Mouse (Mus musculus) left cerebral cortex, postnatal 4 days (tissue): ENCODE measurements around the gene Hlf. TPM values are rescaled to one million over a fixed set of nuclear protein-coding genes. Genes with fewer than 3 reads are reported as not detected.

ENCODE experiments used
- DNase-seq: peaks from one replicate; pipeline ENCODE4 v3.0.0-alpha.2; 2022
- intact Hi-C: fragments of 180-260 bp; cut with DNase I; formaldehyde crosslinking; loops from one replicate; pipeline ENCODE4 v1.15.1; 2025
- total RNA-seq, 2 experiments: library from RNA; stranded (reverse); gene quantifications; 2 replicates each; pipeline ENCODE4 v1.2.3; 2021

The Hlf gene
- 10 to 100 TPM; 24.6 to 26.3 TPM for total RNA-seq

DNA sequence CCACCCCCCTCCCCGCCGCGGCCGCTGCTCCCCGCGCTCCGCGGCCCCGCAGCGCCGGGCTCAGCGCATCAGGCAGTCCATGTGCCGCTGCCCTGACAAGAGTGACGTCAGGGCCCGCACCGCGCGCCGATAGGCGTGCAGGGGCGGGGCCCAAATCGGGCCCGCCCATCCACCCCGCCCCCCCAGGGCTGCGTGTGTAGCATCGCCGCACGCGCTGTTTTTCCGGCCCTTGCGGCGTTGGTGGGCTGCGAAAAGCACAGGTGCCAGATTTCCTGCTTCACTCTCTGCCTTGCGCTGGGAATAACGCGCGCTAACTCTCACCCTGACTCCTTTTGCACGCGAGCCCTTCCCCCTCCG is at the start of gene Hlf:
Hlf (minus strand) TSS at position 79 of the 357 bp plus-strand sequence.
- peak; percentile 94 for DNase-seq
- intact Hi-C loops: no loop called here

DNA sequence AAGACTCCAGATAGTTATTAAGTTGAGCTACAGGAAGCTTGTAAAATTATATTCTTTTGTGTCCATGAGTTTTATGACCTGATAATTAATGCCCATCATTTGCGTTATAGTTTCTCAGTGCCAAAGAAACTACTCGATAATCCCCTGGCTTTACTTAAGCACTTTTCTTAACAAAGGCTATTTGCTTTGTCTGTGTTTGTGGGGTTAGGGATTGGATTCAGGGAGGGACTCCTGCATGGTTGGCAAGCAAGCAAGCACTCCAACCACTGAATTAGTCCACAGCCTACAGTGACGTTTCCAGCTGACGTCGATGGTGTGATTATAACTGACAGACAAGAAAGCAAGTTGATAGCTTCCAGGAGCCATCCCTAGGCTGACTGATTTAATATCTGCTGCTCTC is 48.1 kb upstream of the Hlf start:
- intact Hi-C loops: no loop called here
- no peak for DNase-seq

DNA sequence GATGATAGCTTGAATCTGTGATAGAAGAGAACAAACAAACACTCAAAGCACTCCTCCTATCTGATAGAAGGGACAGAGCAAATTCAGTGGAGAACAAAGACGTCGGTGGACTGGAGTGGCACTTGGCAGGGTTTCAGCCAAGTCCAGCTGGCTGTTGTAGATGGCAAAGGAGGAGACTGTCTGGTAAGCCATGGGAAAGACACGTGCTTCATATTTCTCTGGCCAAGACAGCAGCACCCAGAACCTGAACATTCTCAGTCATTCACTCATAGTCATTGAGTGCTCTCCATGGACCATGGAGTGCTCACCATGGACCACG is 34.5 kb upstream of the Hlf start:
- peak; percentile 24 for DNase-seq
- intact Hi-C loops: no loop called here

DNA sequence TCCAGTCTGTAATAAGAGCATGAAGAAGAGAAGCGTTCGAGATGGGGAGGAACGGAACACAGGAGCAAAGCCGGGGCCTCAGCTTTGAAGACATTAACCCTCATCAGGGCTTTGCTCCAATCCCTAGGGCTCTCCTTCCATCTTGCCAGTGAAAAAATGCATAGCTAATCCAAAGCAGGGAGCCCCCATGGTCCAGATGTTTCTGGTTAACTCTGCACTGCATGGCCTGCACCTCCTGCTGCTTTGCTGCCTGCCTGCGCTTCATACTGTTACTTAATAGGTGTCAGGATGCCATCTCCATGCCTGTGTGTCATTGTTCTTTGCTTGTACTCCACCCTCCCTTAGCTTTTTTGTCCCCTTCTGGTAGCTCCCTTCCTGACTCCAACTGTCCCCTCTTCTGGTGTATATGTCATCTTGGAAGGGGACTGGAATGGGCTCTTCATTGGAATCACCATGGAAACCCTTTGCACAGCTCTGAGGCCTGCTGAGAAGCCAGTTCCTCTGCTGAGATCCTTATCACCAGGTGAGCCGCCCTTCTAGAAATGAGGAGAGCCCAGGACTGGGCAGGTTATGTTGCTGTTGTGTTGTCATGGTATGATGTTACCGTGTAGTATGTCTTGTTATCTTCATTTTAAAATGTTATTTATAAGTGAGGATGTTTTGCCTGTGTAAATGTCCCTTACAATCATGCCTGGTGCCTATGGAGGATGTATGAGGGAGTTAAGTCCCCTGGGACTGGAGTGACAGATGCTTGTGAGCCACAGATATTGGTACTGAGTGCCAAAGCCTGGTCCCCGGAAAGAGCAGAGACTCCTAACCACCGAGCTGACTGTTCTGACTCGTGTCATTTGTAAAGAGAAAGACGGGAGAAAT is 33.9 kb upstream of the Hlf start:
- DNase-seq: peak; percentile 23
- intact Hi-C loops: no loop called here

DNA sequence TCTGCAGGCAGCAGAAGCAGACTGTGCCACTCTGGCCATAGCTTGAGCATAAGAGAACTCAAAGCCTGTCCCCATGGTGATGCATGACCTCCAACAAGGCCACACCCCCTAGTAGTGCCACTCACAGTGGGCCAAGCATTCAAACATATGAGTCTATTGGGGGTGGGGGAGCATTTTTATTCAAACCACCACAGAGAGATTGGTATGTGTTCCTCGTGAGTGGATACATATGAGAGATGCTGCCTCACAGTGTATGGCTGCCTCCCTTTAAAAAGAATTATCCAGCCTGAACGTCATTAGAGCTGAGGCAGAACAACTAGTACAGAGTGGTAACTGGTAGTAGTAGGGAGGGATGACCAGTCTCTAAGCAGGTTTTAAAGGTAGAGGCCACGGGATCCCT is 33.2 kb upstream of the Hlf start:
- no peak for DNase-seq
- intact Hi-C loops: no loop called here

DNA sequence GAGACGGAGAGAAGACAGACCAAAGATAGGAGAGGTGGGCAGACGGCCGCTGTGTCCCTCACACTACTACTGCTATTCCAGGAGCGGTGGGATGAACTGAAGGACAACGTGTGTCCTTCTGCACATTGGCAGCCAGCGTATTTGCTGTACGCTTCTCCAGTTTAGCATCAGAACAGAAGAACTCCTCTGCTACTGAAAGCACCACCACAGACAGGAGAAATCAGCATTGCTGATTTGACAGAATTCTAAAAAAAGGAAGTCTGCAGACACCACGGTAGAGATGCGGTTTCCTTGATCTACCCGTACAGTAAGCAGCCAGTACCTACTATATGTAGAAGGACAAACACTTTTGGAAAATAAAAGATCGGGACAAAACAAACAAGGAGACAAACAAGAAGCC is 29.0 kb upstream of the Hlf start:
- DNase-seq: no peak
- intact Hi-C loops: loop anchor here (10.0 kb wide), 1 partner anchor 185 kb away; no protein-coding TSS in a partner anchor

DNA sequence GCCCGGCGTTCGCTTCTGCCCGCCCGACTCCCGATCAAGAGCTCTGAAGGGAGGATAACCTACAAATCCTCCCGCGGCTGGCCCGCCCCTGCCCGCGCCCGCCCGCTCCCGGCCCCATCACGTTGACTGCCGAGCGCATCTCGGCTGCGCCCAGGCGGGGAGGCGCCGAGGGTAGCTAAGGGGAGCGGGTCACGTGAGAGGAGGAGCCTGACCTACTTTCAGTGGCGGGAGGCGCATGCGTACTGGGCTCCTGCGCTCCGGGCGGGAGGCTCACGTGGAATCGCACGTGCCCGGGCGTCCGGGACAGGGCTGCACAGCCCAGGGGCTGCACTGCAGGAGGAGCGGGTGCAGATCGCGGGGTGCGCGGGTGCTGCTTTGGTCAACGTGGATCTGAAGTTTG is 27.2 kb upstream of the Hlf start:
- peak; percentile 98 for DNase-seq

DNA sequence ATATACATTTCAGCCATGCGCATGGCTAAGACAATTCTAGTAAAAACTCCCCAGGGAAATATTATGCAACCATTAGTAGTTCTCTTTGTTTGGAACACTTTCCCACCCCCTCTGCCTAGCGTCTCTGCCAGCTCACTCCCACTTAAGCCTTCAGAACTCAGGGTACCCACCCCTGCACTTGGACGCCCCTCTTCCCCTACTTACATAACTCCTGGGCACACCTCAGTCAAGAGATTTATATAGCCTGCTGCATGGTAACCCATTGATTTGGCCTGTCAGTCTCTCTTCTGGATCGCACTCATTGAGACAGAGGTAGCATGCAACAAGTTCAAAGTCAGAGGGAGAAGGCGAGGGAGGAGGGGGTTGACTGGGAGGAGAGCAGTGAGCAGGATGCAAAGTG is 26.3 kb upstream of the Hlf start:
- no peak for DNase-seq
- intact Hi-C loops: loop anchor here (10.0 kb wide), 1 partner anchor 188 kb away; no protein-coding TSS in a partner anchor

More for the DNA sequence above, 27.2 kb upstream of the Hlf start:
- intact Hi-C loops: loop anchor here (10.0 kb wide), 1 partner anchor 187 kb away; no protein-coding TSS in a partner anchor

DNA sequence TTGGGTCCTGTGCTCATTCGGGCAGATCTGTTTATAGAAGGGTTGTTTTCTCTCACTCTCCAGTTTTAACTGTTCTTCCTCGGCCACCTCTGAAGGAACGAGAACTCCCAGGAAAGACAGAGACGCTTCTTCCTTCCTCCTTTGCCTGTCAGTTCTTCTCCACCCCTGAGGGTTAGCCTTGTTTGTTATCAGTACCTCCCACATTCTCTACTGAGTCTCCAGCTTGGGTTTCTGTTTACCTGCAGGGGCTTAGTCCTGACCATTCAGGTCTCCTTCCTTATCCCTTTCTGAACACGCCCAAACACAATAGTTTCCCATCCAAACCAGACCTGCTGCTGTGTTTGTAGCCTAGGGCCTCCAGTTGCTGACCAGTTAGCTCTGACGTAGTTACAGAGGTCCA is 8.2 kb upstream of the Hlf start:
- intact Hi-C loops: no loop called here
- DNase-seq: no peak

DNA sequence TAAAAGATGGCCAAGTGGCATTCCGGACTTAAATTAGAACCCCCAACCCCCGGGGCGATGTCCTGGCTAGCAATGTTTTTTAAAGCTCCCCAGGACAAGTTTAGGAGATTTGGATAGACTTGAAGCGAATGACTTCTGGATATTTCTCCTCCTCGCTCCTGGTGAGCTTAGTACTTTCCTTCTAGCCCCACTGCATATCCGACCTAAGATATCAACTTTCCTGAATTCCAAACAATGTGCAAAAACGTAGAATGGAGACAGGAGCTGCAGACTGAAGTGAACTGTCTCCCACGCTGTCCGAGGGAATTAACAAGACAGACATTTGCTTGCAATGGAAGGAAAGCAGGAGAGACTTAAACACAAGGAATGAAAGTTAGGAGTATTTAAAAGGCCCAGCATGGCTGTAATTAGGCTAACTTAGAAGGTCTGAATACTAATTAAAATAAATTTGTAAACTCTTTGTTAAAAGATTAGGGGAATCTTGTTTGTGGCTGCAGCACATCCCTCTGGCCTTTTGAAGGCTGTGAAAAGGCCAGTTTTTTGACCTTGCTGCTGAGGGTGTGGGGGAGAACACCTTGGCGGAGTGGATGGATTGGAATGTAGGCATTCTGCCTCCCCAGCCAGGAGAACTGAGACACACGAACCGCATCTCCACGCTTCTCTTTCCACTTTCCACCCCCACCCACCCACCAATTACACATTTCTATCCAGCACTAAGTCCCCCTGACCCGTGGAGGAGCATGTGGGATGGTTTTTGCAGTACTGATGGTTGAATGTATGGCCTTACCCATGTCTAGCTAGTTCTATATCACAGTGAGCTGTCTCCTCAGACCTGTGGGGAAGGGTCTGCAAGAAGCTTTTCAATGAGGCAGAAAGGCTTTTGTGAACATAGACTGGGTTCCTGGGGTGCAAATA is 833 bp upstream of the Hlf start:
- intact Hi-C loops: no loop called here
- DNase-seq: no peak

DNA sequence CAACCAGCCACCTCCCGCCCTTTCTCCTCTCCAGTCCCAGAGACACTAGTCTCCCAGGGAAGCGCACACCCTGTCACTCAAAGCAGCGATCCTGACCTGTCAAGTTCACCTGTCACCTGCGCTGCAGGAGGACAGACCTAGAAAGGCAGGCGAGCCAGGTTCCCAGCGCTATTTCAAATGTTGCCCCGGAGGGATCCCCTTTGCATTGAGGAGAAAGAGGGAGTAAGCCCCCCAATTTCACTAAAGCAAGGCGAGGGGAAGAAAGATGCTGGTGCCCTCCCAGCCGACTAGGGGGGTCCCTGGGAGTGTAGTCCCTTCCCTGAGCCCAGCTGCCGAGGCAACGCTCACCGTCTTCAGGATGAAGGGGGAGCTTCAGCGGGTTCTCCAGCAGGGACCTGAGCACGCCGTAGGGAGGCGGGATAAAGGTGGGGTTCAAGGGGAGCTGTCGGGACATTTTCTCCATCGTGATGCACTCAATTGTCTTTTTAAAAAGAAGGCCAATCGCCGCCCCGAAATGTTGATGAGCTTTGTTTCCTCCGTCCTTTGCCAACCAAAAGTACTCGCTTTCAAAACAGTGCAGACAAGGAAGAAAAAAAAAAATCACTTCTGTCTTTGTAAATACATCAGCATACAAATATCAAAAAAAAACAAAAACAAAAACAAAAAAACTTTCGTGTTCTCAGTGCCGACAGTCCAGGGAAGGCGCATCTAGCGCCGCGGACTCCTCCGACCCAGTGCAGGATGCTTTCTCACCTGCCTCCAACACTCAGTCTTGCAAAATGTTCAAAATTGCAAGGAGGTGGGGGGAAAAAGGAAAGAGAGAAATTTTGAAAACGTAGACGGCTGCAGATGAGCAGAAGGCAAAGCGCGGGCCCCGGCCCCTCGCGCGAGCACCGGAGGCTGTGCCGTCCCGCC is 536 bp downstream of the Hlf start:
- no peak for DNase-seq
- intact Hi-C loops: loop anchor here (10.0 kb wide), 2 partner anchors 135 to 225 kb away; no protein-coding TSS in a partner anchor

DNA sequence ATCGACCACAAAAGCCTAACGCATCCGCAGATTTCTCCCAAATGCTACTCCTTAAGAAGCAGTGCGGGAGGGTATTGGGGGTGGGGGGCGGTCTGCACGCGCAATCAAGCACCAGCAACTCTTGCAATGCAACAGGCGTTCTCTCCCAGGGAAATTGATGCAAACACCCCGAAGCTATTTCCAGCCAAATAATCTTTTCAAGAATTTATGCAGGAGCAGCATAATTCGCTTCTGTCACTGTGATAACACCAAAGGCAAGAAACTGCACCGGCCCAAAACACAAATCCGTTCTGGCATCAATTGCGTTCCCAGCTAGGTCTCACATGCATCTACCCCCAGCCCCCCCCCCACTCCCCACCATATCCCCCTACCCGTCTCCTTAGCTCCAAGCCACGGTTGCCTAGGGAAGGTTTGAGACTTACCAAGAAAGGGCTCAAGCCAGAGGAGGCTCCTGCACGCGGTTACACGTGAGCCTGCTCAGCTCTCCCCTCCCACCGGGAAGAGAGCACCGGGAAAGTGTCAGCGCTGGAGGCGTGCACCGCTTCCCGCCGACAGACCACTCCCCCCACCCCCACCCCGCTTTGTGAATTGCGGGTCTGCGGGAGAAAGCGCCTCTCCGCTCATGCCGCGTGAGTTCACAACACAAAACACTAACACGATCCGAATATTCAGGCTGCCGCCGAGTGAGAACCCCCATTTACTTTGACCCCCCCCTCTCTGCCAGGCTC is 1.4 kb downstream of the Hlf start:
- intact Hi-C loops: loop anchor here (10.0 kb wide), 2 partner anchors 135 to 225 kb away; no protein-coding TSS in a partner anchor
- DNase-seq: peak; percentile 36

DNA sequence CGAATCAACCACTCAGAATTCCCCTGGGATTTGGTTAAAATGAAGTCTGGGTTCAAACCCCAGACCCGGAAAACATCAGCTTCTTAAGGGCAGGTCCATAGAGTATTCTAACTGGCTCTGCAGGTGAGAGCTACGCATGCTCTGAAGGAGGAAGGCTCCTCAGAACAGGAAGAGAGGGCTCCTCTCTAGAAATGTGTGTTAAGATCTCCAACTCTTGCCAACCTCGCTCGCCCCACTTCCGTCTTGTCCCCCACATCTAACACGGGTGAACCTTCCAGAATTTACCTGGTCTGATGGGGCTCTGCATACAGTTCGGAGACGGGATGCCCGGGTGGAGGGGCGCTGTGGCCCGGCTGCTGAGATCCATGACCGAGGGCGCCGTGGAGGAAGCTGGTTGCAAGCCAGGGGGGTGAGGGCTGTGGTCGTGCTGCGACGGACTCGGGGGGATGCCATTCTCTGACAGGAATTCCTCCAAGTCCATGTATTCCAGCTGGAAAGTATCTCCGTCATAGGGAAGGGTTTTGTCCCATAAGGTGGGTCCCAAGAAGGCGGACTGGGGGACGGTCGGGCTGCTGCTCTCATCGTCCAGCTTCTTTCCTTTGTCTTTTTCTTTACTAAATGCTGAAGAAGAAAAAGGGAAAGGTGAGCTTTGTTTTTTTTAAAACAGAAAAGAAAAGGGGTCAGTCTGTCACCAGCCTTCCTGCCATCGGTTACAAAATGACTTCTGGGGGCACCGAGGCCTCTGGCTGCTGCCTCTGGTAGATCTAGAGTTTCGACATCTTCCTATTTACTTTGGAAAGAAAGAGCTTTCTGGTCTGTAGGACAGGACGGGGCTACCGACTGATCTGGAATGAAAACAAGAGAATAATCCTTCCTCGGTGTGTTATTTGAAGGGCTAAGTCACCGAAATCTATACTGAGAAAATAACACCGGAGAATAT is 2.9 kb downstream of the Hlf start:
- intact Hi-C loops: loop anchor here (10.0 kb wide), 2 partner anchors 133 to 227 kb away; no protein-coding TSS in a partner anchor
- no peak for DNase-seq

DNA sequence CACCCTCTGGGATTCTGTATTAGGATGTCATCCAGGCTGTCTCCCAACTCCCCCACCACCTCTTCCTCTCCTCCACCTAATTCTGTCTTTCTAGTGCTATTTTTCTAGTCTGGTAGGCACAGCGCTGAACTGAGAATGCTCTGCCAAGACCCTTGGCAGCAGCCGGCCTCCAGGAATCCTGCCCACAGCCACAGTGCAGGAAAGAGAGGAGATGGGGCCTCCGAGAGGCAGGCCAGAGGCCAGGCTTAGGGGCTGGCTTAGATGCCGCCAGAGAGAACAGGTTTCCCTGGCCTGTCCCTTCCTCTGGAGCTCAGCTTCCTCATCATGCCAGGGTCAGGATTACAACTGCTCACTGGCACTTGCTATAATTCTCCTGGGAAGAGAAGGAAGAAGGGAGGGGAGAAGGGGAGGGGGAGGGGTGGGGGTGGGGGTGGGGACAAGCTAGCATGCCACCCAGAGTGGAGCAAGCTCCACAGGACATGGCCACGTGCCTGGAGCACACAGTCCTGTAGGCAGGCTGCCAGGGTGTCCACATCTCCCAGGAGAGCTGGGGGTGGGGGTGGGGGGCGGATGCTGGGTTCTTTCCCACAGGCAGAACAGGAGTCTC is 8.6 kb downstream of the Hlf start:
- intact Hi-C loops: loop anchor here (10.0 kb wide), 2 partner anchors 127 to 233 kb away; no protein-coding TSS in a partner anchor
- DNase-seq: peak; percentile 94

DNA sequence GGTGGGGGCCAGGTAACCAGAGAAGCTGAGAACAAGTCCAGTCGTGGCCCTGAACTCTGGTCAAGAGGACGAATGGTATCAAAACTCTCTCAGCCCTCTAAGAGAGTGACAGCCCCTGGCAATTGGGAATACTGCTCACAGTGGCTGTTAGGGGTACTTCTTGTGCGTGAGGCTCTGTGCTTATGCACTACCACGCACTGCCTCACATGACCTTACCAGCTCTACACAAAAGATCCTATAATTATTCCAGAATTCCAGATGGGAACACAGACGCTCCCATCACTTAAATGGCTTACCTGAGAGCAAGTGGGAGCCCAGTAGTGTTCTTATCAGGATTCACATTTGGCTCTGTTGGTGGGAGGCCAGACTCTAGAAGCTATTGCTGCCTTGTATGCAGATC is 9.6 kb downstream of the Hlf start:
- no peak for DNase-seq
- intact Hi-C loops: loop anchor here (10.0 kb wide), 2 partner anchors 126 to 234 kb away; no protein-coding TSS in a partner anchor

DNA sequence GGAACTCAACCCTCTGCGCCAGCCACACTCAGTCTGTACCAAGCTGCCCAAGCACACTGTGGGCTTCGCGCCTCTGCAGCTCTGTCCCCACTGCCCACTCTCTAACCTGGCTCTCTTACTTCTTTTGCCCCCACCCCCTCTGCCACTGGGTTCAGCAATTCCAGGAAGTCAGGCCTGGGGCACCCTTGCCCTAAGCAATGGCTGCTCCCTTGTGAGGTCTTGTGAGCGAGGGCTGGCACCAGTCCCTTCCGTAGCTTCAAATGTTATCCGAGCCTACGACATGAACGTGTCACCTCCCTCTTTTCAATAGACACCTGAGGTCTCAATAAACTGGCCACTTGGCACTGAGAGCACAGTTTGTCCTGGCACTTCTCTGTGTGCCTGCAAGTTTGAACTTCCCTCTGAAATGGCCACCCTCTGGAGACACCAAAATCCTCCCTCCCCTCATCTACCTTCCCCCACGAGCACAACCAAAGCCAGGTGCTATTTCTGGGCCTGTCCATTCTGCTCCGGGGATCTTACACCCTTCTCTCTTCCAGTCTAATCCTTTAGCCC is 10.5 kb downstream of the Hlf start:
- intact Hi-C loops: loop anchor here (10.0 kb wide), 2 partner anchors 125 to 235 kb away; no protein-coding TSS in a partner anchor
- no peak for DNase-seq

DNA sequence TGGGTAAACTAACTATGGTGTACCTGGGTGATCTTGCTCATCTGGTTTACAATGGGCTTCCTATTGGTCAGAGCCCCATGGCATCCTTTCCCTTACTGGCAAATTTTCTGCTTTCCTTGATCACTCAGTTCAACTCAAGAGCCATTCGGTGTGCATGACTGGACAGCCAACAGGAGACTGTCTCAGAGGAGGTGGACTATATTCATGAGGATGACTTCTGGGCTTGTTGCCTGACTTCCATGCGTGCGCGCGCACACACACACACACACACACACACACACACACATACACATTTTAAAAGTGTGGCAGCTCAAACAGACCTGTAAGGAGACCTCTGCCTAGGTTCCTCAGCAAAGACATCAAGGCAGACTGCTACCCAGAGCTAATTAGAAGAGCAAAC is 12.7 kb downstream of the Hlf start:
- intact Hi-C loops: no loop called here
- no peak for DNase-seq

DNA sequence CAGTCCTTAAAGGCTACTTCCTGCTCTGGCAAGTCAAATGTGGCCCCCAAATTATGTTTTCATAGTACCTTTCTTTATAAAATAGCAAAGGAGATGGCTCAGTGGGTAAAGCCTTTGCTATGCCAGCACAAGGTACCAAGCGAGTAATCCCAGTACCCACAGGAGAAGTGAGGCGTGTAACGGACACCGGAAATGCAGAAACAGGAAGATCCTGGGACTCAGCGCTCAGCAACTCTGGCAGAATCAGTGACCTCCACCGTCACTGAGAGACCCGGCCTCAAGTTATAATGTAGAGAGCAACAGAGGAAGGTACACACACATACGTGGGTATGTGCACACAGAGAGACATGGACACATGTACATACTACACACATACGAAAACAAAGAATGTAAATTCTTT is 14.3 kb downstream of the Hlf start:
- DNase-seq: no peak
- intact Hi-C loops: no loop called here
